Mouse (Mus musculus) C2C12 (cell line): ENCODE measurements at regions not wholly inside any gene's neighbourhood (a gene's known extent, or its start where the extent isn't known, plus 50 kb on each side); places are given as distances from the start of the nearest gene placed in this dataset.

ENCODE experiments used
- H3K27me3 ChIP-seq: one replicate; pipeline ENCODE4 v1.6.1; 2011; ENCODE audit not compliant: control insufficient read depth, insufficient read depth, insufficient read length
- H3K36me3 ChIP-seq: one replicate; pipeline ENCODE4 v1.6.1; 2011; ENCODE audit not compliant: control insufficient read depth, insufficient read depth
- H3K4me3 ChIP-seq: one replicate; pipeline ENCODE4 v1.5.1; 2011; ENCODE audit warnings: mild to moderate bottlenecking, control low read depth; ENCODE audit not compliant: poor library complexity, insufficient read depth, severe bottlenecking
- H3K79me2 ChIP-seq: one replicate; pipeline ENCODE4 v1.6.1; 2011; ENCODE audit not compliant: control insufficient read depth, insufficient read depth
- H3K79me3 ChIP-seq: one replicate; pipeline ENCODE4 v1.6.1; 2011; ENCODE audit warnings: low read depth, control low read depth
- H3ac ChIP-seq: one replicate; pipeline ENCODE3; 2011; ENCODE audit warnings: low read depth; ENCODE audit not compliant: control insufficient read depth, insufficient read length
- CEBPB ChIP-seq: IDR thresholded peaks from one replicate; pipeline ENCODE4 v1.6.1; 2011; ENCODE audit warnings: low read depth, mild to moderate bottlenecking, control low read depth, moderate library complexity
- CTCF ChIP-seq: IDR thresholded peaks from one replicate; pipeline ENCODE4 v1.5.1; 2011; ENCODE audit not compliant: control insufficient read depth, insufficient read depth, insufficient read length
- FOSL1 ChIP-seq: IDR thresholded peaks from one replicate; pipeline ENCODE4 v1.8.0; 2011; ENCODE audit warnings: mild to moderate bottlenecking, low read length; ENCODE audit not compliant: poor library complexity, insufficient read depth, severe bottlenecking
- MAX ChIP-seq: IDR thresholded peaks from one replicate; pipeline ENCODE4 v1.6.1; 2011; ENCODE audit warnings: mild to moderate bottlenecking, control low read depth
- MYOD1 ChIP-seq: IDR thresholded peaks from one replicate; pipeline ENCODE4 v1.6.1; 2011; ENCODE audit warnings: low read depth; ENCODE audit not compliant: control insufficient read depth, insufficient read length
- MYOG ChIP-seq: IDR thresholded peaks from one replicate; pipeline ENCODE4 v1.6.1; 2011; ENCODE audit not compliant: control insufficient read depth, insufficient read length; ENCODE audit errors: extremely low read depth
- USF1 ChIP-seq: IDR thresholded peaks from one replicate; pipeline ENCODE4 v1.6.1; 2011; ENCODE audit warnings: low read depth, mild to moderate bottlenecking, control low read depth, moderate library complexity

DNA sequence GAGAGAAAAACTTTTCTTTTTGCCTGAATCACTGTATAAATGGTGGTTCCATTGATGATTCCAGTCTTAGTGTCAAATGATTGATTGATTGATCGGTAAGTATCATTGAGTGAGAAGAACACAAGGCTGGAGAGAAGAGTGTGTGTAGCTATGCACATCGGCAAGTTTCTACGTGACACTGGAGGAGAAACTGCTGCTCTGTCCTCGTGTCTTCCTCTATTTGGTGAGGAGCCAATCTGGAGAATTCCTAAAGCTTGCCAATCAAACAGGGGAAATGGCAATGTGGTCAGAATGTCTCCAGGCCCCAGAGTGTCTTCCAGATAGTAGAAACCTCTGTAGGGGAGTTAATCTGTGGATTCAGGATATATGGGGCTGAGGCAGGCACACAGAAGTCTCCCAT lies 92.5 kb upstream of the Gm12728 start:
- Histone ChIP-seq H3K27me3 (no peaks in the 10 kb centered on the region), H3K79me2 (no peaks in the 10 kb centered on the region), H3ac (no peak overlapping the region), H3K4me3 (no peak overlapping the region), H3K79me3 (no peaks in the 10 kb centered on the region), H3K36me3 (no peaks in the 10 kb centered on the region)
- no peak for TF ChIP-seq MYOG
- TF ChIP-seq MYOD1: no peak
- TF ChIP-seq USF1: no peak
- TF ChIP-seq MAX: no peak
- no peak for TF ChIP-seq FOSL1
- no peak for TF ChIP-seq CTCF
- no peak for TF ChIP-seq CEBPB

- Histone ChIP-seq H3K79me2 (no peaks in the 10 kb centered on the region), H3K4me3 (no peak overlapping the region), H3K36me3 (no peaks in the 10 kb centered on the region), H3ac (no peak overlapping the region), H3K79me3 (no peaks in the 10 kb centered on the region), H3K27me3 (no peaks in the 10 kb centered on the region)
- TF ChIP-seq CTCF (no peak), MAX (no peak), MYOD1 (no peak), CEBPB (no peak), MYOG (no peak), FOSL1 (no peak), USF1 (no peak)
Measured at GRCm38 (mm10) chr4:105702036-105702435, 87.6 kb upstream of the Gm12728 start.

GRCm38 (mm10) chr4:105703408-105703807 lies 86.3 kb upstream of the Gm12728 start:
- H3K79me2 ChIP-seq: no peaks in the 10 kb centered on the region
- H3K4me3 ChIP-seq: no peak overlapping the region
- H3K27me3 ChIP-seq: no peaks in the 10 kb centered on the region
- no peaks in the 10 kb centered on the region for H3K79me3 ChIP-seq
- H3ac ChIP-seq: no peak overlapping the region
- no peaks in the 10 kb centered on the region for H3K36me3 ChIP-seq
- no peak for TF ChIP-seq MYOD1
- TF ChIP-seq USF1: no peak
- TF ChIP-seq FOSL1: no peak
- no peak for TF ChIP-seq MYOG
- no peak for TF ChIP-seq MAX
- TF ChIP-seq CEBPB: no peak
- TF ChIP-seq CTCF: no peak

GRCm38 (mm10) chr4:105704271-105704670 lies 85.4 kb upstream of the Gm12728 start:
- no peak for TF ChIP-seq MAX
- Histone ChIP-seq H3K36me3 (no peaks in the 10 kb centered on the region), H3K79me3 (no peaks in the 10 kb centered on the region), H3K27me3 (no peaks in the 10 kb centered on the region), H3ac (no peak overlapping the region), H3K79me2 (no peaks in the 10 kb centered on the region), H3K4me3 (no peak overlapping the region)

DNA sequence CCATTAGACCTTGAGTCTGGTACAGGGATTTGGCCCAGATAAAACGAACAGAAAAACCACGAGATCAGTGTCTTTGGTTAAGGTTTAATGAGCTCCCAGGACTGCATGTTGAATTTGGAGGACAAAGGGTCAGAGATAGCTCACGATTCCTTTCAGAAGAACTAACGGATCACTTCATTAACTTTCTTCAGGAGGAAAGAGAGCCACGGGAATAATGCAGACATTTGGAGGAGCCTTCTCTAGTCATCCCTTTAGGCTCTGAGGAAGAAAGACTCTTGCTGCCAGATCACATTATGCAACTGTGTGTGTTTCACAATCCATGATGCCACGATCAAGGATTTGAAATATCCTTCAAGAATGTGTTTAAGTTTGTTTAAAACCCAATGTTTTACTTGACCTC lies 83.7 kb upstream of the Gm12728 start:
- Histone ChIP-seq H3K4me3 (no peak overlapping the region), H3K36me3 (no peaks in the 10 kb centered on the region), H3K79me2 (no peaks in the 10 kb centered on the region), H3K27me3 (no peaks in the 10 kb centered on the region), H3K79me3 (no peaks in the 10 kb centered on the region), H3ac (no peak overlapping the region)
- peak; percentile 31 for TF ChIP-seq CEBPB
- TF ChIP-seq MAX: no peak

- Histone ChIP-seq H3K79me2 (no peaks in the 10 kb centered on the region), H3K4me3 (no peak overlapping the region), H3K27me3 (no peaks in the 10 kb centered on the region), H3K36me3 (no peaks in the 10 kb centered on the region), H3ac (no peak overlapping the region), H3K79me3 (no peaks in the 10 kb centered on the region)
- TF ChIP-seq MYOD1 (no peak), MAX (no peak), MYOG (no peak), CEBPB (no peak), CTCF (no peak), USF1 (no peak), FOSL1 (no peak)
Measured at GRCm38 (mm10) chr4:105708080-105708796, 81.4 kb upstream of the Gm12728 start.
